ENCODE assay signal across 8 mouse cellular contexts in the genomic region with DNA sequence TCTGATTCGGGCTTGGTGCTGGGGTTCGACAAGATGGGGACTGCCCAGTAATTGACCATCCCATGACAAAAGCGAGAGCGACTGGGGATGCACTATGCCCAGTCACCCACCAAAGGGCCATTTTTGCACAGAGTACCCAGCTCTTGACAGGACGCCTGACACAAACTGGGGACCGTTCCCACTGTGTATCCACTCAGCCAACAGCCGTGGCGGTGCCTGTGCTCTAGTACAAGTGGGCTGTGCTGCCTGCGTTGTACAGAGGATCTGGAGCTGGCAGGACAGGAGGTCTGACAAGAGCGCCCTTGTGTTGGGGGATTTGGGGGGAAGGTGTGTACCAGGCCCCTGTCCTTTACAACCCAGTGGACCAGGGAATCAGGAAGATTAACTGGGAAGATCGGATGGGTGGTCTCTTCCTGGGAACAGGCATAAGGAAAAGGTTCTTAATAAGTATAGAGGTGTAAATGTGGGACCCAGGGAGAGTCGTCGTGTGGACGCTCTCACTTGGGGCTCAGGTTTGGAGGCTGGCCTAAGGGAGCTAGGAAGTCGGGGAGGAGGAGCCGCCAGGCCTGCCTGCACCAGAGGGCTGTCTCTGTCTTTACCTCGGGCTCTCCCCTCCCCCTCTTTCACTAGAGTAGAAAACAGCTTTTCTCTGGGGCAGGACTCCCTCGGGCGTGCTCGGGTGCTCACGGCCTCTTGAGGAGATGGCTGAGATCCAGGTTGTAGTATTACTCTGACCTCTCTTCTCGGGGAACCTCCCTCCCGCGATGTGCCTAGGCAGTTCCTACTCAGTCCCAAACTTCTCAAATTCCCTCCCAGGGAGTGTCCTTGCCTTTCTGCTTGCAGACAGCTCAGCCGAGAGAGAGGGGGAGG. TPM values are rescaled to one million over a fixed set of nuclear protein-coding genes. Genes with fewer than 3 reads are reported as not detected.
DNase-seq lines count a peak whose midpoint lies in the region; ATAC-seq lines count a peak whose summit lies in the region.

No protein-coding gene starts in this region.

- no peaks in the 10 kb centered on the region for H3K9me3 ChIP-seq in intestine, embryonic 16.5 days (ENCODE audit: control insufficient read depth, low read length)
- no peaks in the 10 kb centered on the region for H3K9me3 ChIP-seq in limb, embryonic 15.5 days
- no peaks in the 10 kb centered on the region for H3K9me3 ChIP-seq in midbrain, embryonic 14.5 days (ENCODE audit: control insufficient read depth, low read length)
- H3K9me3 ChIP-seq in stomach, embryonic 16.5 days (replicated peaks; ENCODE audit: control insufficient read depth, low read length), result no peaks in the 10 kb centered on the region

- H3K27me3 ChIP-seq in intestine, embryonic 16.5 days (replicated peaks; ENCODE audit: control insufficient read depth, insufficient read depth, low read length), result no peaks in the 10 kb centered on the region
- H3K27me3 ChIP-seq in limb, embryonic 15.5 days, result no peaks in the 10 kb centered on the region
- no peaks in the 10 kb centered on the region for H3K27me3 ChIP-seq in midbrain, embryonic 14.5 days (ENCODE audit: control insufficient read depth, insufficient read depth, low read length)
- no peaks in the 10 kb centered on the region for H3K27me3 ChIP-seq in stomach, embryonic 16.5 days (ENCODE audit: control insufficient read depth, insufficient read depth, low read length)

- peak; percentile 72 for ATAC-seq in intestine, embryonic 16.5 days
- peak; percentile 55 for ATAC-seq in limb, embryonic 15.5 days (ENCODE audit: insufficient number of reproducible peaks, low FRiP score, low TSS enrichment, low read depth)
- ATAC-seq in midbrain, embryonic 14.5 days (ENCODE audit: low FRiP score, low TSS enrichment), result peak; percentile 39
- ATAC-seq in stomach, embryonic 16.5 days (ENCODE audit: insufficient read depth, low FRiP score), result peak; percentile 84

- peak; percentile 28 to 36 for DNase-seq in spleen, adult 18-20 months
- no peak for DNase-seq in spleen, adult 12 weeks (ENCODE audit: low spot score)
- peak; percentile 32 to 34 for DNase-seq in cerebellum, postnatal 36 days
- peak; percentile 97 for DNase-seq in heart, adult 11 months
- peak; percentile 68 for DNase-seq in midbrain, embryonic 14.5 days

- H3K4me1 ChIP-seq in intestine, embryonic 16.5 days (ENCODE audit: control insufficient read depth, insufficient read depth, low read length), result peaks cover 38% of the 10 kb centered on the region
- H3K4me1 ChIP-seq in limb, embryonic 15.5 days, result peaks cover 33% of the 10 kb centered on the region
- H3K4me1 ChIP-seq in midbrain, embryonic 14.5 days (ENCODE audit: control insufficient read depth, insufficient read depth, low read length), result peaks cover 20% of the 10 kb centered on the region
- peaks cover 22% of the 10 kb centered on the region for H3K4me1 ChIP-seq in stomach, embryonic 16.5 days (ENCODE audit: control insufficient read depth, insufficient read depth, low read length)

- WGBS in intestine, embryonic 16.5 days, result 2% methylated on average over 25 of the region's 25 CpGs
- WGBS in limb, embryonic 15.5 days, result 2% methylated on average over 25 of the region's 25 CpGs
- WGBS in midbrain, embryonic 14.5 days, result 2% methylated on average over 25 of the region's 25 CpGs
- 2% methylated on average over 25 of the region's 25 CpGs for WGBS in stomach, embryonic 16.5 days

- peak overlapping the region; percentile 93 for H3K27ac ChIP-seq in intestine, embryonic 16.5 days (ENCODE audit: low read length)
- peak overlapping the region; percentile 96 for H3K27ac ChIP-seq in limb, embryonic 15.5 days
- peak overlapping the region; percentile 76 for H3K27ac ChIP-seq in midbrain, embryonic 14.5 days (replicated peaks; ENCODE audit: low read depth, low read length)
- H3K27ac ChIP-seq in stomach, embryonic 16.5 days (ENCODE audit: low read length), result peak overlapping the region; percentile 97

- H3K9ac ChIP-seq in intestine, embryonic 16.5 days (ENCODE audit: low read depth, low read length), result peak overlapping the region; percentile 87
- H3K9ac ChIP-seq in limb, embryonic 15.5 days, result peak overlapping the region; percentile 70
- H3K9ac ChIP-seq in midbrain, embryonic 14.5 days (replicated peaks; ENCODE audit: low read length), result peak overlapping the region; percentile 74
- H3K9ac ChIP-seq in stomach, embryonic 16.5 days (ENCODE audit: low read length), result peak overlapping the region; percentile 94

- H3K4me2 ChIP-seq in intestine, embryonic 16.5 days (ENCODE audit: low read depth, low read length), result peak overlapping the region; percentile 82
- peak overlapping the region; percentile 79 for H3K4me2 ChIP-seq in limb, embryonic 15.5 days
- H3K4me2 ChIP-seq in midbrain, embryonic 14.5 days (ENCODE audit: low read length), result peak overlapping the region; percentile 94
- peak overlapping the region; percentile 93 for H3K4me2 ChIP-seq in stomach, embryonic 16.5 days (ENCODE audit: low read depth, low read length)

- no peaks in the 10 kb centered on the region for H3K36me3 ChIP-seq in intestine, embryonic 16.5 days (ENCODE audit: control insufficient read depth, insufficient read depth, low read length)
- no peaks in the 10 kb centered on the region for H3K36me3 ChIP-seq in limb, embryonic 15.5 days
- H3K36me3 ChIP-seq in midbrain, embryonic 14.5 days (ENCODE audit: control insufficient read depth, insufficient read depth, low read length), result no peaks in the 10 kb centered on the region
- no peaks in the 10 kb centered on the region for H3K36me3 ChIP-seq in stomach, embryonic 16.5 days (ENCODE audit: control insufficient read depth, insufficient read depth, low read length)

- H3K4me3 ChIP-seq in intestine, embryonic 16.5 days (ENCODE audit: low read length), result peak overlapping the region; percentile 59
- H3K4me3 ChIP-seq in limb, embryonic 15.5 days, result peak overlapping the region; percentile 54
- peak overlapping the region; percentile 58 for H3K4me3 ChIP-seq in midbrain, embryonic 14.5 days (replicated peaks; ENCODE audit: low read depth, low read length)
- peak overlapping the region; percentile 65 for H3K4me3 ChIP-seq in stomach, embryonic 16.5 days (replicated peaks; ENCODE audit: low read length)

RNA-seq across cellular contexts. Expression of gene Crygn, which starts 6.3 kb away (rescaled TPM):
- polyA plus RNA-seq in intestine, embryonic 16.5 days (2015; fragmentation: Nextera tagmentation; extraction: Ambion mirVana), result 1.0 and 1.4 TPM in 2 replicates
- 2.6 TPM in 1 of 2 replicates, not detected in the other for polyA plus RNA-seq in limb, embryonic 15.5 days (2015; fragmentation: Nextera tagmentation; extraction: Ambion mirVana)
- 1.6 TPM in 1 of 2 replicates, not detected in the other for polyA plus RNA-seq in midbrain, embryonic 14.5 days (2014; fragmentation: Nextera tagmentation; extraction: Ambion mirVana)
- 2.7 and 2.9 TPM in 2 replicates for polyA plus RNA-seq in stomach, embryonic 16.5 days (2015; fragmentation: Nextera tagmentation; extraction: Ambion mirVana)

RNA-seq across cellular contexts. Expression of gene Wdr86, which starts 21.0 kb away (rescaled TPM):
- 6.8 and 8.4 TPM in 2 replicates for polyA plus RNA-seq in intestine, embryonic 16.5 days (2015; fragmentation: Nextera tagmentation; extraction: Ambion mirVana)
- polyA plus RNA-seq in limb, embryonic 15.5 days (2015; fragmentation: Nextera tagmentation; extraction: Ambion mirVana), result 16.8 and 18.4 TPM in 2 replicates
- polyA plus RNA-seq in midbrain, embryonic 14.5 days (2014; fragmentation: Nextera tagmentation; extraction: Ambion mirVana), result 2.0 and 5.6 TPM in 2 replicates
- polyA plus RNA-seq in stomach, embryonic 16.5 days (2015; fragmentation: Nextera tagmentation; extraction: Ambion mirVana), result 8.1 TPM in 2 replicates
